Mouse (Mus musculus): ENCODE measurements around the gene Eef2kmt. TPM values are rescaled to one million over a fixed set of nuclear protein-coding genes. Genes with fewer than 3 reads are reported as not detected.
A peak's percentile ranks its signal among the peaks of the same experiment; 100 is the strongest.

The Eef2kmt gene
- polyA plus RNA-seq (2016; fragmentation: Nextera tagmentation; extraction: Ambion mirVana) = 20.2 and 20.7 TPM in 2 replicates

DNA sequence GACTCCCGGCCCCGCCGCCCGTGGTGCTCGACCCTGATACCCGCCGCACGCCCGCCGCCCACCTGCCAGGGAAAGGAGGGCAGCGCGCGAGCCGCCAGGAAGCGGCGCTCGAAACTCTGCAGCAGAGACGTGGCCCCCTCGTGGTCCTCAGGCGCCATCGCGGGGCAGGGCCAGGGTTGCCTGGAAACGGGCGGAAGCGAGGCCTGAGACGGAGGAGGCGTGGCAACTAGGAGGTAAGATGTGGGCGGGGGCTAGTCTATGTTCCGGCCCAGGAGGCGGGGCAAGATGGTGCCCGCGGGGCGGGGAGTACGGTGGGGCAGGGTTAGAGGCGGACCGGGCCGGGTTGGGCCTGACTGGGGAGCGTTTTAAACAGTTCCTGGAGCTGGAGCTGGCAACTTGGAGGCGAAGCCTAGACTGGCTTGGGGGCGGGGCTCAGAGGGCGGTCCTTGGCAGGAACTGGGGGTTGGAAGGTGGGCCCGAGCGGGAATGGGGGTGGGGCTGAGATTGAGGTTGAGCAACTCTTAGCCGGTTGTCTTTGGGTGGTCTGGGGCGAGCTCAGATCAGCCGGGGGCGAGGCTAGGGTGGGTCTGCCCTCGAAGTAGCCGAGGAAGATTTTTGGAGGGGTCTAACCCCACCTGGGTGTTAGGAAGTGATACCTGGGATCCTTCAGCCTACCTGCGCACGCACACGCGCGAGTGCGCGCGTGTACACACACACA, at the start of gene Eef2kmt:
Gene Eef2kmt (minus strand): TSS at position 205 of the 718 bp plus-strand sequence.
- H3K27me3 ChIP-seq (ENCODE audit: insufficient read depth, poor library complexity, severe bottlenecking) = no peaks in the 10 kb centered on the region
- peak within 1 kb of the TSS; percentile 91 for H3K27ac ChIP-seq
- peaks cover 24% of the 10 kb centered on the region for H3K4me1 ChIP-seq (replicated peaks)
- peak within 1 kb of the TSS; percentile 70 for H3K4me3 ChIP-seq
- peaks cover 4% of the 10 kb centered on the region; the same call in 1 of the 2 replicates for H3K36me3 ChIP-seq
- peak; percentile 99 for DNase-seq (ENCODE audit: low spot score)
- no peaks in the 10 kb centered on the region for H3K9me3 ChIP-seq
- WGBS = 2% methylated on average over 57 of the region's 57 CpGs

DNA sequence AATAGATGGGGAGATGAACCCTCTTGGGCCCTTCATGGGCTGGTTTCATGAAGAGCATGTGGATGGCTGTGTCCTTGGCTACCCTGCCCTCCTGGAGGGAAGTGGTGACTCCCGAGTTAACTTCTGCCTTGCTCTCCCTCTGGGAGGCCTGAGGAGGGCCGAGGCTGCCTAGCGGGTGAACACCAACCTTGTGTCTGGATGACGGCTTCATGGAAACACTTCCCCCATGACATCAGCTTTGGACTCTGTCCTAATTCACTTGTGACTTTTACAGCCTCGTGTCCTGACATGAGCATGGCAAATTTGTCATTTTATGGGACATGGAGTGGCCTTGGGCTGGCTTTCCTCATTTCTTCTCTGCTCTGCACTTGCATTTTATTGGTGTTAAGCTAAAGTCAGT, 39.5 kb upstream of the Eef2kmt start:
- no peak for DNase-seq (ENCODE audit: low spot score)
- Histone ChIP-seq H3K4me1 (replicated peaks) (no peaks in the 10 kb centered on the region), H3K36me3 (no peaks in the 10 kb centered on the region), H3K9me3 (no peaks in the 10 kb centered on the region), H3K27me3 (ENCODE audit: insufficient read depth, poor library complexity, severe bottlenecking) (no peaks in the 10 kb centered on the region), H3K27ac (no peak overlapping the region), H3K4me3 (no peak overlapping the region)
- whole genome bisulfite sequencing = 80% methylated on average over 5 of the region's 5 CpGs

DNA sequence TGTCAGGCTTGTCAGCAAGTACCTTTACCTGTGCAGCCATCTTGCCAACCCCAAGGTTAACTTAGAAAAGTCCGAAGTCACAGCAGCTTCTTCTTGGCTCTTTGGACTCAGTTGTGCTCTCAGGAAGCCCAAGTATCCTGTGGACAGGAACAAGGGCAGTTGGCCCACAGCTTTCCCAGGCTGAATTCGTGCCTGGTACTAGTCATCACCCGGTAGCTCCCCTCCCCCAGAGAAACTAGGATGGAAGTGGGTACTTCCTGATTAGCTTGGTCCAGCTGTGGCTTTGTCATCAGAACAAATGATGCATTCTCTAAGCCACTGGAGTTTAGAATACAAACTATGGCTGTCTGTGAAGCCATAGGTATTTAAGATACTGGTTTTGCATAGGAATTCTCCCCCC, 29.6 kb upstream of the Eef2kmt start:
- H3K27me3 ChIP-seq (ENCODE audit: insufficient read depth, poor library complexity, severe bottlenecking) = no peaks in the 10 kb centered on the region
- no peak for DNase-seq (ENCODE audit: low spot score)
- whole genome bisulfite sequencing = 55% methylated on average over 3 of the region's 3 CpGs
- no peaks in the 10 kb centered on the region for H3K9me3 ChIP-seq
- H3K36me3 ChIP-seq = no peaks in the 10 kb centered on the region
- H3K4me1 ChIP-seq (replicated peaks) = peaks cover 11% of the 10 kb centered on the region; the same call in 1 of the 2 replicates
- H3K27ac ChIP-seq = no peak overlapping the region
- H3K4me3 ChIP-seq = no peak overlapping the region

DNA sequence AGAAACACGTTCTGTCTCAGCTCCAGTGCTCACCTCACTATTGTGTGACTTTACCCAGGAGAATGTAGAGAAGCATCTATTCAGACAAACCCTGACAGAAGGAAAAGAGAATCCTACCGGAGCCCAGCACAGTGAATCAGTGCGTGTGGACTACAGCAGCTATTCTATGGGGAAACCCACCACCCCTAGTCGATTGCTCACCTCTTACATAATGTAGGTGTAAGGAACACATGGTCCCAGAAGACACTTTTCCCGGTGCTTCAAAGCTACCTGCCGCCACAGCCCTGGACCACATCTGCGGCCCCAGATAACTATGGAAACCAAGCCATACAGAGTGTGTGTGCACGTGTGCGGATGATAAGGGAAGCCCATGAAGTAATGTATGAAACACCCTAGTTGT, 26.9 kb upstream of the Eef2kmt start:
- Histone ChIP-seq H3K4me1 (replicated peaks) (peaks cover 11% of the 10 kb centered on the region; the same call in 1 of the 2 replicates), H3K4me3 (no peak overlapping the region), H3K27me3 (ENCODE audit: insufficient read depth, poor library complexity, severe bottlenecking) (no peaks in the 10 kb centered on the region), H3K9me3 (no peaks in the 10 kb centered on the region), H3K36me3 (no peaks in the 10 kb centered on the region), H3K27ac (no peak overlapping the region)
- no peak for DNase-seq (ENCODE audit: low spot score)
- WGBS = 89% methylated on average over 9 of the region's 9 CpGs

DNA sequence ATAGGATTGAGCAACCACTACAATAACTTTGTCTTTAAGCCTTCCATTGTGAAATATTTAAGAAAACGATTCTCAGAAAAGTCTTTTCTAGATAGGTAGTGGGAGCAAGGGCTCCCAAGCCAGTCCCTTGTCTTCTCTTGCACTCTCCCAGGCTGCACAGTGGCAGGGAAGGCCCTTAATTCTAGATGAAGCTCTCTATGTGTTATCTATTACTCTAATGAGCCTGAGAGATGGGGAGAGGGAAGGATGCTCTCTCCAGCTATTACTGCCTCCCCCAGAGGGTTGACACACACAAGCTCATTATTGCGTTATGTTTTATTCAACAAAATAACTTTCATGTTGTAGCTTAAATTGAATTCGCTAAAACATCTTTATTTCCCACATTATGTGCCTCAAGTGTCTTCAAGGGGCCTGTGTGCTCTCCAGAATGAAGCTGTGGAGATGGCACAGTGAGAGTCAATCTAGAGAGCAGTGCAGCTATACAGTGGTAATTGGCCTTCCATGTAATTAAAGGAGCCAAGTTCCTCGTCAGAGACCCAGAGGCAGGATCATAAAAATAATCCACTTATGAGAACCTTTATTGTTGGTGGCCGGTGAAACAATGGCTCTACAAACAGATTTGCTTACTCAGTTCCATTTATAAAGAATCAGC, 23.9 kb upstream of the Eef2kmt start:
- Histone ChIP-seq H3K4me1 (replicated peaks) (peaks cover 11% of the 10 kb centered on the region; the same call in 1 of the 2 replicates), H3K9me3 (no peaks in the 10 kb centered on the region), H3K27ac (no peak overlapping the region), H3K4me3 (no peak overlapping the region), H3K36me3 (no peaks in the 10 kb centered on the region), H3K27me3 (ENCODE audit: insufficient read depth, poor library complexity, severe bottlenecking) (no peaks in the 10 kb centered on the region)
- no peak for DNase-seq (ENCODE audit: low spot score)
- WGBS = 88% methylated on average over 5 of the region's 5 CpGs

DNA sequence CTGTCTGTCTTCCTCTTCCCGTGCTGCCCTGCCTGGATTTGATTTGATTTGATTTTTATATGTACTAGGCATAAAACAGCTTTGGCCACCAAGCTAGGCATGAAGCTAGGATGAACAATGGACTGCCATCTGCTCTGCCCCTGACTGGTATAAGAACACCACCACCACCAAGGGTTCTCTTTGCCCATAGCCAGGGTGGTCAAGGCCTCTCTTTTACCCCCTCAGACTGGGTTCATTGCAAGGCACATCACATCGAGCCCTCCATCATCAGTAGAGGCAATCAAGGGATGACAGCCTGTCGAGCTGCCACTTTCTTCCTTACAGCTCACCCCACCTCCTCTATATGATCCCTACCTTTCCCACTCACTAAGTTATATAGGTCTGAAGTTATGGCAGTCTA, 16.6 kb upstream of the Eef2kmt start:
- Histone ChIP-seq H3K27me3 (ENCODE audit: insufficient read depth, poor library complexity, severe bottlenecking) (no peaks in the 10 kb centered on the region), H3K4me1 (replicated peaks) (no peaks in the 10 kb centered on the region; the same call in 1 of the 2 replicates), H3K4me3 (no peak overlapping the region), H3K36me3 (no peaks in the 10 kb centered on the region), H3K27ac (no peak overlapping the region), H3K9me3 (no peaks in the 10 kb centered on the region)
- 83% methylated on average over 3 of the region's 3 CpGs for WGBS
- DNase-seq (ENCODE audit: low spot score) = no peak

DNA sequence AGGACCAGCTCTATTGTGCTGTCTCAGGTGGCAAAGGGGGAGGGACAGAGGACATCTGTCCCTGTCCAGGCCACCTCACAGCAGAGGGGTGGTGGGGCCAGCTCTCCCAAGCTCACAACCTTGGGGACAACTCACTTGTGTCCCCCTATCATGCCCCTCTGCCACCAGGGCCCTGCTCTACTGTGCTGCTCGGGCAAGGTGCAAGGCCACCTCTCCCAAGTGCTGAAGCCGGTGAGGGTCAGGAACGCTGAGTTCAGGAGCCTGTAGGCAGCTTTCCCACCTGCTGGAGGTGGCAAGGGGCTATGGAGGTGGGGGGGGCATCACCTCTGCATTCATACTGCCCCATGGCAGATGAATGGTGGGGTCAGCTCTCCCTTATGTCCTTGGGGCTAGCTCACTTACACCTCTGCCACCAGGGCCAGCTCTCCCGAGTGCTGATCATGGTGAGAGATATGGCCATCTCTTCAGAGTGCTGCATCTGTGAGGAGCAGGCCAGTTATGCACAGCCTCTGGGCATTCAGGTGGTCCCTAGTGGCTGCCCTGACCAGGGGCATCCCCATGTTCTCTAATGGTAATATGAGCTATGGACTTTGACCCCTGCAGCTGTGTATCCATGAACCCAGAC, 15.7 kb upstream of the Eef2kmt start:
- H3K27ac ChIP-seq = no peak overlapping the region
- DNase-seq (ENCODE audit: low spot score) = no peak
- no peaks in the 10 kb centered on the region for H3K27me3 ChIP-seq (ENCODE audit: insufficient read depth, poor library complexity, severe bottlenecking)
- no peak overlapping the region for H3K4me3 ChIP-seq
- WGBS = 83% methylated on average over 4 of the region's 4 CpGs
- no peaks in the 10 kb centered on the region; the same call in 1 of the 2 replicates for H3K4me1 ChIP-seq (replicated peaks)
- H3K9me3 ChIP-seq = no peaks in the 10 kb centered on the region
- no peaks in the 10 kb centered on the region for H3K36me3 ChIP-seq

DNA sequence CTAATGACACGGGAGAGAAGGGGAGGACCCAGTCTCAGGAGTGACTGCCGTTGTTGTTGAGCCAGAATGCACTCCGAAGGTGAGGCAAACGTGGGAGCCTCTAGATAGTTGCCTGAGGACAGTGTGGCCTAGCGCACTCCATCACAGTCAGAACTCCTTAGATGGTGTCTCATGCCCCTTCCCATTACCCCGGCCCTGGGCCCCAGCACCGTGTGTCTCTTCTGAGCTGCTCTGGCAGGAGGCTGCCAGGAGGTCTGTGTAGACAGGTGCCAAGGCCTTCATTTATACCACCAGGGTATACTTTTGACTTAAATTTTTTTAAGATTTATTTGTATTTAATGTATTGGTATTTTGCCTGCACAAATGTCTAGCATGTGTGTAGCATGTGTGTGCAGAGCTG, 8.1 kb upstream of the Eef2kmt start:
- H3K4me1 ChIP-seq (replicated peaks) = no peaks in the 10 kb centered on the region
- no peaks in the 10 kb centered on the region for H3K36me3 ChIP-seq
- DNase-seq (ENCODE audit: low spot score) = no peak
- H3K4me3 ChIP-seq = no peak overlapping the region
- H3K9me3 ChIP-seq = 0 out of 2 replicates have a peak, but pooled peaks cover 4% of the 10 kb centered on the region
- H3K27me3 ChIP-seq (ENCODE audit: insufficient read depth, poor library complexity, severe bottlenecking) = no peaks in the 10 kb centered on the region
- WGBS = 86% methylated on average over 7 of the region's 7 CpGs
- no peak overlapping the region for H3K27ac ChIP-seq

DNA sequence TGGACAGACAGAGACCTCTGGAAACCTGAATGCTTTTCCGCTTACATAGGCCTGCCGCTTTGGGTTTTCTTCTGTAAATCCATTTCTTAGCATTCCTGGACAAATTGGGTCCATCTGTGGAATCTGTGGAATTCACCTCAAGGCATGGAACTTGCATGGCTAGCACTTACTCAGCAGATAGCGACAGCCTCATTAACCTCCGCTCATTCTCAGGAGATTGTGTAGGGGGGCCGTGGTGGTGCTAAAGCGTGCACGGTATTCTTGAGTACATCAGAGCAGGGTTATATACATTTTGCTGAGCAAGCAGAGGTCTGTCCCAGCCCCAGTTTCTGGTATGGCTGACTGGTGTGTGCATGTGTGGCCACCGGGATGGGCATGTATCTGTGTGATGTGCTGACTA, 7.4 kb upstream of the Eef2kmt start:
- WGBS = 68% methylated on average over 8 of the region's 8 CpGs
- Histone ChIP-seq H3K27me3 (ENCODE audit: insufficient read depth, poor library complexity, severe bottlenecking) (no peaks in the 10 kb centered on the region), H3K4me1 (replicated peaks) (no peaks in the 10 kb centered on the region), H3K4me3 (no peak overlapping the region), H3K36me3 (no peaks in the 10 kb centered on the region), H3K27ac (no peak overlapping the region), H3K9me3 (0 out of 2 replicates have a peak, but pooled peaks cover 4% of the 10 kb centered on the region)
- peak; percentile 43 for DNase-seq (ENCODE audit: low spot score)

DNA sequence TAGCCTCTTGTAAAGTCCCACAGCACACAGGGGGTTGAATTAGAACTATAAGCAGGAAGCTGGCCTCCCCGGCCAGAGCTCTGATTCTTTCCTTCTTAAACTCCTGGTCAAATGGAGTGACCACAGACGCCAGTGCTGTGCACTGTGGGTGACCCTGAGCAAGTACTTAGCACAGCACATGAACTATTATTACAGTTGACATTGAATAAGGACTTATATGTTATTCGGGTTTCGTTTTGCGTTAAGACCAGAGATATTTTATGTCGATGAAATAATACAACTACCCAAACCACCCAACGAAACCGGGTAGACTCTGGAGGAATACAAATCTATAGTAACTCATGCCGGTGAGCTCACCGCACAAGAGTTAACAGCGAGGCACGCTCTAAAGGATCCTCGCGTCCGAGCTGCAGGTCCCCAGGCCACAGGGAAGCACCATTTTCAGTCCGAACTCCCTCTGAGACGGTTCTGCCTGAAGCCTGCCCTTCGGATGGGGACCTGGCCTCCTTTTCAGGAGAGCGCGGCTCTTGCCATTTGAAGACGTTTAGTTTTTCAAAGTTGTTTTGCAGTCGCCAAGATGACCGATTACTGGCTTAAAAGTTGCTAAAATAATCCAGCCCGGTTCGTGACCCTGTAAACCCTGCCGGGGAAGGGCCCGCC, 572 bp downstream of the Eef2kmt start:
- H3K9me3 ChIP-seq = no peaks in the 10 kb centered on the region
- H3K27me3 ChIP-seq (ENCODE audit: insufficient read depth, poor library complexity, severe bottlenecking) = no peaks in the 10 kb centered on the region
- peaks cover 24% of the 10 kb centered on the region for H3K4me1 ChIP-seq (replicated peaks)
- peaks cover 10% of the 10 kb centered on the region for H3K36me3 ChIP-seq
- WGBS = 3% methylated on average over 27 of the region's 27 CpGs
- H3K4me3 ChIP-seq = peak overlapping the region; percentile 70
- H3K27ac ChIP-seq = peak overlapping the region; percentile 91
- no peak for DNase-seq (ENCODE audit: low spot score)

DNA sequence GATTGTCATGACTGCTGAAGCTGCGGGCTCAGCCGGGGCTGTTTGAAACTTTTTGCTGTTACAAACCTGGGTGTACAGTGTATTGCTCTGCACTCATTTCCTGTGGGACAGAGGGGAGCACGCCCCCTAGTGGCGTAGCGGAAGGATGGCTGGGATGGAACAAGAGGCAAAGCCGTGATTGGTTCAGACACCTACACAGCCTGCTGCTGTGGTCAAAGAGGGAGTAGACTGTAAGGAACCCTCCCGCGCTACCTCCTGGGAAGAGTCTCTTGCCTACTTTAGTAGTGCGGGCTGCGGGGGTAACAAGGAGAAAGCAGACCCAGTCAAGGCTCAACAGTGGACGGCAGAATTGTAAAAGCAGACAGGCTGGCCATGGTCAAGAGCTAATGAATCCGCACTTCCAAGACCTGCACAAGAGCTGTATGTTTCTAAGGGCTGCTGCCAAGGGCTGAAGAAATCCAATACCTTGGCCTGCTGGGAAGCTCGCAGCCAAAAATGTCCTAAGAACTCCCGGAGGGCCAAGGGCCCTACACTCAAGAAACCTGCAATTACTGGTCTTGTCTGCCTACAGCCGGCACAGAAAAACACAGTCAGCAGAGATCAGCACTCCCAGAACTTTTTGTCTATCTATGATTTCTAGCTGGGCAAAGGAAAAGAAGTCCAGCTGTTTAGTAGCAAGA, 1.3 kb downstream of the Eef2kmt start:
- H3K27ac ChIP-seq = peak overlapping the region; percentile 91
- WGBS = 4% methylated on average over 15 of the region's 15 CpGs
- no peaks in the 10 kb centered on the region for H3K27me3 ChIP-seq (ENCODE audit: insufficient read depth, poor library complexity, severe bottlenecking)
- H3K36me3 ChIP-seq = peaks cover 18% of the 10 kb centered on the region
- peak overlapping the region; percentile 70 for H3K4me3 ChIP-seq
- no peaks in the 10 kb centered on the region for H3K9me3 ChIP-seq
- peaks cover 24% of the 10 kb centered on the region for H3K4me1 ChIP-seq (replicated peaks)
- DNase-seq (ENCODE audit: low spot score) = peak; percentile 83

DNA sequence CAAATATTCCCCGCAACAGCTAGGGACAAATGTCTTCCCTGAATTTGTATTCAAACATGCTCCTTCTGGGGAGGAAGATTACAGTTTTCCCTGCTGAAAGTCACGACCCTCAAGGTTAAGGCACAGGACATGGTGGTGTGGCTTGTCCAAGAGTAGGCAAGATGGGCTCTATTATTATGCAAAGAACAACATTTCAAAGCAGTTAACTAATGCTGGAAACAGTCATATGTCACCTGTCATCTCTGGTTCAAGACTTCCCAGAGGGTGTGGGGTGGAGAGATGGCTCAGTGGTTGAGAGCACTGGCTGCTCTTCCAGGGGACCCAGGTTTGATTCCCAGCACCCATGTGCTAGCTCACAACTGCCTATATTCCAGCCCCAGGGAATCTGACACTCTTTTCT, 3.5 kb downstream of the Eef2kmt start:
- Histone ChIP-seq H3K36me3 (peaks cover 40% of the 10 kb centered on the region), H3K27ac (no peak overlapping the region), H3K9me3 (no peaks in the 10 kb centered on the region), H3K27me3 (ENCODE audit: insufficient read depth, poor library complexity, severe bottlenecking) (no peaks in the 10 kb centered on the region), H3K4me1 (replicated peaks) (peaks cover 24% of the 10 kb centered on the region), H3K4me3 (no peak overlapping the region)
- 89% methylated on average over 2 of the region's 2 CpGs for WGBS
- DNase-seq (ENCODE audit: low spot score) = no peak
